ENCODE assay signal across 9 mouse cellular contexts in the genomic region with DNA sequence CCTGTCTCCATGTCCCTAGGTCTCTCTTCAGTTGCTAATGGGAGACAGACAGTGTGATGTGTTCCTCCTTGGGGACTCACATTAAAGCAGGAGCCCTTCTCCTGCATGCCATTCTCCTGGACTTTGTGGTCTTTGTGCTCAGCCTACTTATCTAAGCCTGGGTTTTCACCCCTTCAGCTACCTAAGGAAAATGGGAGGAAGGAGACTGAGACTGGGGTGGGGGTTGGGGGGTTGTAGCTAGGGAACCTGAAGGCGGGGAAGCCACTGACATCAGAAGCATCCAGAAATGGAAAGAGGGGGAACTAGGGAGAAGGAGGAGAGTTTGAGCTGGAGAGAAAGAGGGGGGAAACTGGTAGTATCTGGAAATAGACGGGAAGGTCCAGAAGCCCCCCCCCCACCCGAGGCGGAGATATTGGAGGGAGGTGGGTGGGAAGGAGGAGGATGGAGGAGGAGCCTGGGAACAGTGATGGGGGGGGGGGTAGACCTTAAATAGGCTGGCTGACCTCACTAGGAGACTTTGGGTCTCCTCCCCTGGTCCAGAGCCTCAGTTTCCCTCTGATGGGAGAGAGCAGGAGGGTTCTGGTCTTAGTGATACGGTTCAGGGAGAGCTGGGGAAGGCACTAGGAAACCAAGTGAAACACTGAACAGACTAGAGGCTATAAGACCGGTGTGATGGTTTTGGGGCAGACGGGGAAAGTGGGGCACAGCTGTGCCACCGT. TPM values are rescaled to one million over a fixed set of nuclear protein-coding genes. Genes with fewer than 3 reads are reported as not detected.
A peak's percentile ranks its signal among the peaks of the same experiment; 100 is the strongest.
DNase-seq lines count a peak whose midpoint lies in the region; ATAC-seq and TF ChIP-seq lines count a peak whose summit lies in the region.
"Had no signal": no experiment of that assay in that cellular context is flagged by ENCODE, and none has a peak within 500 bp of the region (broad histone marks: within the 10 kb centered on the region; RNA-seq: fewer than 3 reads in every experiment).

No protein-coding gene starts in this region.

- peaks cover 23% of the 10 kb centered on the region for H3K4me1 ChIP-seq in neural tube, embryonic 11.5 days (ENCODE audit: control insufficient read depth, insufficient read depth, low read length)
- peaks cover 70% of the 10 kb centered on the region for H3K4me1 ChIP-seq in limb, embryonic 13.5 days
- H3K4me1 ChIP-seq in stomach, postnatal 0 days (replicated peaks; ENCODE audit: control insufficient read depth, insufficient read depth) = no peaks in the 10 kb centered on the region

- peak; percentile 41 to 50 for DNase-seq in cerebellum, postnatal 10 days
- no peak for DNase-seq in cerebellum, adult 8-10 months
- DNase-seq in neural tube, embryonic 11.5 days (ENCODE audit: low spot score) = no peak
- DNase-seq in neural tube, embryonic 10.5 days (ENCODE audit: extremely low spot score, low spot score) = no peak
- DNase-seq in stomach, postnatal 0 days (ENCODE audit: low spot score) = no peak
- no peak for DNase-seq in lung, adult 18-20 months
- no peak for DNase-seq in adrenal gland, postnatal 10 days

- peak overlapping the region; percentile 55; the same call in 1 of the 2 replicates for H3K27ac ChIP-seq in neural tube, embryonic 11.5 days (ENCODE audit: low read depth, low read length)
- no peak overlapping the region; the same call in 1 of the 2 replicates for H3K27ac ChIP-seq in limb, embryonic 13.5 days
- H3K27ac ChIP-seq in stomach, postnatal 0 days (replicated peaks) = no peak overlapping the region

- no peak for TF ChIP-seq CTCF in stomach, postnatal 0 days (IDR thresholded peaks at IDR 0.05; ENCODE audit: low read depth)

- TF ChIP-seq EP300 in stomach, postnatal 0 days (optimal IDR thresholded peaks at IDR 0.05) = no peak

- peak overlapping the region; percentile 74 for H3K4me2 ChIP-seq in neural tube, embryonic 11.5 days (ENCODE audit: low read depth)
- peak overlapping the region; percentile 88 for H3K4me2 ChIP-seq in limb, embryonic 13.5 days (replicated peaks)
- H3K4me2 ChIP-seq in stomach, postnatal 0 days (replicated peaks; ENCODE audit: low read depth) = peak overlapping the region; percentile 93

- H3K36me3 ChIP-seq in neural tube, embryonic 11.5 days (ENCODE audit: control insufficient read depth, insufficient read depth, low read length) = no peaks in the 10 kb centered on the region
- no peaks in the 10 kb centered on the region for H3K36me3 ChIP-seq in limb, embryonic 13.5 days
- H3K36me3 ChIP-seq in stomach, postnatal 0 days (ENCODE audit: control insufficient read depth, insufficient read depth, low read length) = no peaks in the 10 kb centered on the region

- H3K9me3 ChIP-seq in neural tube, embryonic 11.5 days (ENCODE audit: control insufficient read depth, low read length) = no peaks in the 10 kb centered on the region
- H3K9me3 ChIP-seq in limb, embryonic 13.5 days = no peaks in the 10 kb centered on the region
- no peaks in the 10 kb centered on the region for H3K9me3 ChIP-seq in stomach, postnatal 0 days (ENCODE audit: control insufficient read depth, low read length)

- peak overlapping the region; percentile 70 for H3K9ac ChIP-seq in neural tube, embryonic 11.5 days (ENCODE audit: low read length)
- peak overlapping the region; percentile 75 for H3K9ac ChIP-seq in limb, embryonic 13.5 days
- no peak overlapping the region for H3K9ac ChIP-seq in stomach, postnatal 0 days (ENCODE audit: low read length)

- ATAC-seq in neural tube, embryonic 11.5 days (ENCODE audit: insufficient read depth, low FRiP score, low TSS enrichment) = no peak
- ATAC-seq in limb, embryonic 13.5 days (ENCODE audit: low FRiP score, low read depth) = no peak
- ATAC-seq in stomach, postnatal 0 days (ENCODE audit: low FRiP score, low TSS enrichment) = no peak

- WGBS in neural tube, embryonic 11.5 days = 14% methylated on average over 8 of the region's 8 CpGs
- 15% methylated on average over 8 of the region's 8 CpGs for WGBS in limb, embryonic 13.5 days
- WGBS in stomach, postnatal 0 days = 16% methylated on average over 8 of the region's 8 CpGs

- peak overlapping the region; percentile 48 for H3K4me3 ChIP-seq in neural tube, embryonic 11.5 days (ENCODE audit: low read depth, low read length)
- peak overlapping the region; percentile 59 for H3K4me3 ChIP-seq in limb, embryonic 13.5 days
- H3K4me3 ChIP-seq in stomach, postnatal 0 days (ENCODE audit: low read depth, low read length) = no peak overlapping the region

- no peaks in the 10 kb centered on the region for H3K27me3 ChIP-seq in neural tube, embryonic 11.5 days (ENCODE audit: control insufficient read depth, insufficient read depth, low read length)
- H3K27me3 ChIP-seq in limb, embryonic 13.5 days = peaks cover 13% of the 10 kb centered on the region
- H3K27me3 ChIP-seq in stomach, postnatal 0 days (ENCODE audit: control insufficient read depth, insufficient read depth, low read length) = no peaks in the 10 kb centered on the region; the same call in 1 of the 2 replicates

RNA-seq across cellular contexts. Expression of a gene that starts 1.2 kb away (rescaled TPM):
- 2.3 TPM in 2 replicates for polyA plus RNA-seq in neural tube, embryonic 11.5 days (2014; fragmentation: Nextera tagmentation; extraction: Ambion mirVana)
- polyA plus RNA-seq in limb, embryonic 13.5 days (2015; fragmentation: Nextera tagmentation; extraction: Ambion mirVana) = 2.9 and 3.5 TPM in 2 replicates
- 0.45 and 0.87 TPM in 2 replicates for polyA plus RNA-seq in stomach, postnatal 0 days (2015; fragmentation: Nextera tagmentation; extraction: Ambion mirVana)
- total RNA-seq in adrenal gland, postnatal 10 days (2021) = 1 to 10 TPM; 3.5 to 5.2 TPM

RNA-seq across cellular contexts. Expression of a gene that starts 5.0 kb away (rescaled TPM):
- polyA plus RNA-seq in neural tube, embryonic 11.5 days (2014; fragmentation: Nextera tagmentation; extraction: Ambion mirVana) = 14.6 and 16.9 TPM in 2 replicates
- polyA plus RNA-seq in limb, embryonic 13.5 days (2015; fragmentation: Nextera tagmentation; extraction: Ambion mirVana) = 60.4 and 61.2 TPM in 2 replicates
- polyA plus RNA-seq in stomach, postnatal 0 days (2015; fragmentation: Nextera tagmentation; extraction: Ambion mirVana) = 9.7 and 10.7 TPM in 2 replicates
- total RNA-seq in adrenal gland, postnatal 10 days (2021) = 10 to 100 TPM; 26.6 to 29.6 TPM

RNA-seq across cellular contexts. Expression of a gene that starts 22.5 kb away (rescaled TPM):
- polyA plus RNA-seq in neural tube, embryonic 11.5 days (2014; fragmentation: Nextera tagmentation; extraction: Ambion mirVana) = 0.22 and 0.29 TPM in 2 replicates
- 1.0 and 1.3 TPM in 2 replicates for polyA plus RNA-seq in limb, embryonic 13.5 days (2015; fragmentation: Nextera tagmentation; extraction: Ambion mirVana)
- 0.53 and 0.98 TPM in 2 replicates for polyA plus RNA-seq in stomach, postnatal 0 days (2015; fragmentation: Nextera tagmentation; extraction: Ambion mirVana)
- 1 to 10 TPM; 7.5 to 9.7 TPM for total RNA-seq in adrenal gland, postnatal 10 days (2021)
- polyA plus RNA-seq: C2C12 had no signal

RNA-seq across cellular contexts. Expression of a gene that starts 25.5 kb away (rescaled TPM):
- 0.07 TPM in 1 of 2 replicates, not detected in the other for polyA plus RNA-seq in neural tube, embryonic 11.5 days (2014; fragmentation: Nextera tagmentation; extraction: Ambion mirVana)
- 0.04 and 0.15 TPM in 2 replicates for polyA plus RNA-seq in limb, embryonic 13.5 days (2015; fragmentation: Nextera tagmentation; extraction: Ambion mirVana)
- polyA plus RNA-seq in stomach, postnatal 0 days (2015; fragmentation: Nextera tagmentation; extraction: Ambion mirVana) = 0.45 and 0.65 TPM in 2 replicates
- total RNA-seq in adrenal gland, postnatal 10 days (2021) = 1 to 10 TPM; 3.8 to 4.0 TPM
- polyA plus RNA-seq: C2C12 had no signal

RNA-seq across cellular contexts. Expression of a gene that starts 33.2 kb away (rescaled TPM):
- polyA plus RNA-seq in neural tube, embryonic 11.5 days (2014; fragmentation: Nextera tagmentation; extraction: Ambion mirVana) = 190 and 195 TPM in 2 replicates
- 166 and 172 TPM in 2 replicates for polyA plus RNA-seq in limb, embryonic 13.5 days (2015; fragmentation: Nextera tagmentation; extraction: Ambion mirVana)
- polyA plus RNA-seq in stomach, postnatal 0 days (2015; fragmentation: Nextera tagmentation; extraction: Ambion mirVana) = 43.3 and 52.8 TPM in 2 replicates
- total RNA-seq in adrenal gland, postnatal 10 days (2021) = 10 to 100 TPM; 26.3 to 28.8 TPM

Comparison
In these comparisons a context has a peak if more than half of its experiments do, and no peak if none do; other contexts are left out.
1. DNase-seq: peak in cerebellum, postnatal 10 days (2 of 2); none in cerebellum, adult 8-10 months (single experiment), neural tube, embryonic 11.5 days (single experiment), neural tube, embryonic 10.5 days (single experiment), stomach, postnatal 0 days (single experiment), lung, adult 18-20 months (0 of 2) and adrenal gland, postnatal 10 days (single experiment).
2. Peak in every context shown above with its lines, with median percentiles within 50 percentile points of each other: H3K4me2 ChIP-seq.